Mouse (Mus musculus) spleen, postnatal 10 days (tissue): ENCODE measurements around the gene 4930519G04Rik.
A peak's percentile ranks its signal among the peaks of the same experiment; 100 is the strongest.
"Not testable (repeated sequence)": the region's sequence is repeated elsewhere in the genome, so short reads cannot be mapped to it uniquely, and the experiment has no call there.

Experiments used
- DNase-seq, 2 experiments: peaks; one replicate each; pipeline ENCODE4 v3.0.0; 2021 to 2022; ENCODE audit warnings: low spot score in 2 of 2

4930519G04Rik gene

DNA sequence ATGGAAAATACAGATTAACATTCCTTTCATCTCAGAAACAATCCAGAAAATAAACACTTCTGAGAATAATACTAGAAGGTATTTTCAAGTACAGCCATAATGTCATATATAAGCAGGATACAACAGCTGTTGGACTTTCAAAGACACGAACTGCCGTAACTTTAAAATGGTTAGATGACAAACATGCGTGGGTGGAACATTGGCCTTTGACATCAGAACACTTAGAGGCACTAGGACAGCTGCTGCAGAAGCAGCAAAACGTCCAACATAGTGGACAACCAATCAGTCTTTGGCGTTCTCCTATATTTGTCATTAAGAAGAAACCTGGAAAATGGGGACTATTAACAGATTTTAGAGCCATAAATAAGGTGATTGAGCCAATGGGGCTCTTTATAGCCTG lies 13.0 kb upstream of the 4930519G04Rik start:
- DNase-seq, result not testable (repeated sequence)

DNA sequence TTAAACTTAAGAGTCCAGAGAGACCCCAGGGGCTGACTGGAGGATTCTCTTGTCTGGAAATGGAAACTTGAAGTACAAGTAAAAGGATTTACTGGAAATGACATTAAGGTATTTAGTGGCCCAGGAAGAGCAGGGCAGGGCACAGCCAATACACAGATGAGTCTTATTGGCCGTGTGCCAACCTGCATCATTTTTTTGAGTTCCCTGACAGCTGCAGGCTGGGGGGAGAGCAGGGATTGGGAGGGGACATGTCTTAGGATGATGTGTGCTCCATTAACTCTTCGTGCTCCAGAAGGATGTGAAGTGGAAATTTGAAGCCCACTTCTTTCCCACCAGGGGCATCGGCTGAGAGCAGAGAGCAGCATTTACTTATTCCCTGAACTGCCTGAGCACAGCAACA lies 11.3 kb upstream of the 4930519G04Rik start:
- DNase-seq, result not testable (repeated sequence)

DNA sequence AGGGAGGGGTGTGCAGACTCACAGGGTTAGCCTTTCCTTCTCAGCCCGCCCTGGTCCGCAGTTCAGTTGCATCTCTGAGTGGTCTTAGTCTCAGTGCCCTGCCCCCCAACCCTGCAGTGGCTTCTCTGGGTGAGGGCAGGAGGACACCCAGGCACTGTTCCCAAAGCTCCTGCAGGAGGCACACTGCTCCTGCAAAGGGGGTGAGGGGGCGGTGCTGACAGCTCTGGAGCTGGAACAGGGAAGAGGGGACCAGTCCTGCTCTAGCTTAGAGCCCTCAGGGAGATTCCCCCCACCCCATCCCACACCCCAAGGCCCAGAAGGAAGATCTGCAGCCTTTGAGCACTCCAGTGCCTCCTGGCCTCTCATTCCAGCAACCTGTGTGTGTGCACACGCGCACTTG lies 10.8 kb upstream of the 4930519G04Rik start:
- no peak for DNase-seq

DNA sequence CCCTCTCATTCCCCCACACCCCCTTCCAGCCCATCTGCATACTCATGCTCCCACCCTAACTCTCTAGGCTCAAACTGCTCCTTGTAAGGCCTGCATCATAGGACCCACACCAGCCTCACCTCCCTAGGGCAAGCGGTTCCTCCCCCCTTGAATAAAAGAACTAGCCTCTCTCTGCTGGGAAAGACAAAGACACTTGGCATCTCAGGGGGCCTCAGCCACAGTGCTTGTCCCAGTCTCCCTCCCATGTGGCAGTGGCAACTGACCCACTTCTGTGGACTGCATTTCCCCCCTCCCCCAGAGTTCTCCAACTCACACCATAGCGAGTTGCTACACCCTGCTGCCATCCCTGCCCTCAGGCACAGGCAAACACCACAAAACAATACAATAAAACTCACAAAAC lies 9.1 kb upstream of the 4930519G04Rik start:
- DNase-seq, result not testable (repeated sequence)

DNA sequence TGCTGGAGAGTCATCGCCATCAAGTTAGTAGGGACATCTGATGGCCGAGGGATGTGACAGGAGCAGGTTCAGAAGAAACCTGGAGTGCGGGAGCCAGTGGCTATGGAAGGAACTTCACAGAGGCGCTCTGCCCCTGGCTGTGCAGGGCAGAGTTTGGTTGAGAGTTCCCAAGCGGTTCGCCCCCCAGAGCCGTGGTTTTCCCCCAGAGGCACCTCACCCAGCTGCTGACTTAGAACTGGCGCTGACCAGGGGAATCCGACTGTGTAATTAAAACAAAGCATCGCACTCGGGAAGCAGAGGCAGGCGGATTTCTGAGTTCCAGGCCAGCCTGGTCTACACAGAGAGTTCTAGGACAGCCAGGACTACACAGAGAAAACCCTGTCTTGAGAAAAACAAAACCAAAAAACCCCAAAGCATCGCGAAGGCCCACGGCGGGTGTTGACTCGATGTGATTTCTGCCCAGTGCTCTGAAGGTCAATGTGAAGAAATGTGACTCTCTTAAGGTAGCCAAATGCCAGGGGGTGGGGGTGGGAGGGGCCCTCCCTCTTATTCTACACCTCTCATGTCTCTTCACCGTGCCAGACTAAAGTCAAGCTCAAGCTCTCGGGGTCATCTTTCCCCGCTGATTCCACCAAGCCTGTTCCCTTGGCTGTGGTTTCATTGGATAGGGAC lies 1.8 kb upstream of the 4930519G04Rik start:
- DNase-seq, result no peak

DNA sequence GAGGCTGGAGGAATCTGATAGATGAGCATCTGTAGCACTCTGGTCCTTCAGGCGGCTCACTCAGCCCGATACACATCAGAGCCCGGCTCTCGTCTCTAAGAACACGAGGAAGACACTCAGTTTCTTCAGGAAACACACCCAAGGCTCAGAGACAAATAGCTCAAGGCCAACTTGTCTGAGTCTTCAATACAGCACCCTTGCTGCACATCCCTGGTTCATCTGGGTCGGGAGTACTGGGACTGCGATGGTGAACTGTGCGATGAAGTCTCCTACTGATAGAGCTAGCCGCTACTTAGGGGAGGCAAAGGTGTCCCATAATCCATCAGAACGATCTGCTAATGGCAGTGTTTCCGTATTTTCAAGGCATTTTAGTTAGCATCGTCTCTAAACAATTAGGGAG lies 5.1 kb downstream of the 4930519G04Rik start, which contains the start of gene Gm9936:
Gm9936 (minus strand) TSS at position 101 of the 400 bp plus-strand sequence.
- DNase-seq, result no peak

DNA sequence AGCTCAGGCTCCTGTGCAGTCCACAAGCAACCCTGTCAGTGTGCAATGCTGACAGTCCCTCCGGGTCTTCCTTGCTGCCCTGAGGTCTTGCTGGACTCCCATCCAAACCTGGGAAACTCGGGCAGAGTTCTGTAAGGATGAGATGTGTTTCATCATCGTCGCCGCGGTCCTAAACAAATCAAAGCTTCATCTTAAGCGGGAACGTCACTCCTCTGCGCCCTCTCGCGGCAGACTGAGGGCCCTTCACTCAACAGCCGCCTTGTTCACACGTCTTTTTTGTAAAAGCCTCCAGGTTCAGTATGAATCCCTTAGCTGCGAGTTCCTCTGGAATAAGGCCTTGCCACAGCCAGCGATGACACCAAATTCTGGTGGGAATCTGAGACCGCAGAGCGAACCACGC lies 5.8 kb downstream of the 4930519G04Rik start:
- peak; percentile 28 to 78 for DNase-seq

DNA sequence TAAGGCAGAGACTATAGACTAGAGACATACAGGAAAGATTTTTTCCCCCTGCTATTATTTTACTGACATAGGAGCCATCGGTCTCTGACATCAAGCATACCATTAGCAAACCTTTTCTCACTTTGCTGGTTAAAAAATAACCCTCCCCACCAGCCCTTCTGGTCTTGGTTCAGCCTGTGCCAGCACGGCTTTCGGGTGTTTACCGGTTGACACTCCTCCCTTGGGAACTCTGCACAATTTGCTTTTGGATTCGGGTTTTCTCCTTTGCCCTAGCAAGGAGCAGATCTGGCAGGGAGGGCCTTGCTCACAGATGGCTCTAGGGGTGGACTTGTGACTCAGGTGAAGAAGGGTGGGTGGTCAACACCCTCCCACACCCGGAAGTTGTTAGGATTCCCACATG lies 8.3 kb downstream of the 4930519G04Rik start:
- DNase-seq, result no peak

DNA sequence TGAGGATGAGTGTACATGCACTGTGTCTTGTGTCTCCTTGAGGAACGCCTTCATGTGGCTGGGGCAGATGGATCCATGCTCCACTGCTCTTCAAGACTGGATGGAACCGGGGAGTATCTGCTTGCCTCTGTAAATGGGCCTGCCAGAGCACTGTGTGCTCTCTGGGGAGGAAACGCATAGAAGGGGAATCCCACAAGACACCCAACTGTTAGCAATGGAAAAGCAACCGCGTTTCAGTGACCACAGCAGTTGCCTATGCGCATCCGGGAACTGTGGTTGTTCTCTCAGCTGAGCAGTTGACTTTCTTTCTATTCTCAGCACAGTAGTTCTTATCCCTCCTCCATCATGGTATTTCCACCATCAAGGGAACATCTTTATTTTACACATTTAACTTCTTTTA lies 11.3 kb downstream of the 4930519G04Rik start:
- no peak for DNase-seq

DNA sequence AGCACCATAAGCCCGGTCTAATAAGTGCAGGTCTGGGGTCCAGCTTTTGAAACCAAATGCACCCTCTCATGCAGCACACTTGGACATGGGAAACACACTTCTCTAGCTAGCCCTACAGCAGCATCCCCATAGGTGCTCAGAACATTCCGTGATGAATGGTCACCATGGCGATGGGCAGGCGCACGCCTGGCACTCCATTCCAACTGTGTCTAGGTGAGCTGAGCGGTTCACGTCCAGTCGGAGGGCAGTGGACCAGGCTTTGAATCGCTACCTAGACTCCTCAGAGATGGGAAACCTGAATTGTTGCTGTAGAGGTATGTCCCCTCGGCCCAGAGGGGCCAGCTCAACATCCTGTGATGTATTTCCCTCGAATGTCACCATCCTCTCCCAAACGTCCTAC lies 11.8 kb downstream of the 4930519G04Rik start:
- DNase-seq, result no peak

DNA sequence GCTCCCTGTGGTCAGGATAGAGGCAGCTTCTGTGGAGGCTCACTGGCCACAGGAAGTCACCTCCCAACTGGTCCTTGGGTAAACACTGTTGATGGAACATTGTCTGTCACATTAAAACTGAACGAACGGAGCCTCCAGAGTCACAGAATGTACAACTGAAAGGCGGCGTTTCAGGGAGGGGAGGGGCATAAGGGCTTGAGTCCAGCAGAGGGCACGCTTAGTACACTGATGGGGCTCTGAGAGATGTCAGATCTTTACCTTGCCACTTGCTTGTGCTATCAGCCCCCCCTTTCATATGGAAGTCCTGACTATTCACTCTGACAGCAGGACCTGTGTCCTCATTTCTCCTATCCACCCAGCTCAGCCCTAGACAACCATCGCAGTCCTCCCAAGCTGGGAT lies 22.4 kb downstream of the 4930519G04Rik start:
- peak in 1 of 2 experiments; percentile 36 for DNase-seq

DNA sequence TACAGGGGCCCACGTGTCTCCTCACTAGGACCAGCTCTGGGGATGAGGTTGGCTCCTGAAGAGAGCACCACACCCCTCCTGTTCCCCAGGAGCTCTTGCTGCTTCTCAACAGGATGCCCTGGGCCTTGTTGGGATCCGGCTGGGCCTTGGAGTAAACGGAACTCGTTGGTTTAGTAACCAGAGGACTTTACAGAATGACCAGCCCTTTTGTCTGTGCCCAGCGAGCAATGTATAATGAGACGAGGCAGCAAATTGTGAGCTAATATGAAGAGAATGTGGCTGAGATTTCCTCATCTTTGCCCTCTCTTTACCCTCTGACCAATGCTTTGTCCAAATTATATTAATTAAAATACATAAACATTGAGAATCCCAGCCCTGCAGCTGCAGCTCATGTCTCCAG lies 22.9 kb downstream of the 4930519G04Rik start:
- no peak for DNase-seq

DNA sequence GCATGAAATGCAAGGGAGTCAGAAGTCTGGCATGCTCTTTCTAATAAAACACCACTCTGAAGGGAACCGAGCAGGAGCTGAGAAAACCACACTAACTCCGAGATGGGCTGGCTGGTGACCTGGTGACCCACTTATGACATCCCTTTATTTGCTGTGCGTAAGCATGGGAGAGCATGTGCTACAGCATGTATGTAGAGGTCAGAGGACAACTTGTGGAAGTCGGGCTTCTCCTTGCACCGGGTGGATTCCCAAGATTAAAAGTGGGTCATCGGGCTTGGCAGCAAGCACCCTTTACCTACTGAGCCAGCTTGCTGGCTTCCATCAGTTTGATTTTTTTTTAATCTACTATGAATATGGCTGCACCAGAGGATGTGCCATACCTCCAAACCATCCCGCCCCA lies 24.0 kb downstream of the 4930519G04Rik start:
- no peak for DNase-seq

DNA sequence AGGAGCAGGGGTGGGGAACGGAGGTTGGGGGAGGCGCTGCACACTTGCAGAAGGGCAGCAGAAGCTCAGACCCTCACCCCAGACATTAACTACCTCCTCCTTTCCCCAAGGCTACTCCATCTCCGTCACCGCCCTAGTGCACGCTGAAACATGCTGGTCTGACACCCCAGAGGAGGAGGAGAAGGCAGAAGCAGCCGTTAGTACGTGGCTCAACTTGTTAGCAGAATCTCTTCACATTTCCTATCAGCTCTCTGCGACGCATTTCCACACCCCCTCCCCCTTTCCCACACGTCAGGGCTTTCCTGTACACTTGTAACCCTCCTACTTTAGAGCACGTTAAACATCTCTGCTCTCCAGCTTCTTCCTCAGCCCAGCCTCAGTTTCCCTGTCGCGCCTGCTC lies 25.9 kb downstream of the 4930519G04Rik start:
- no peak for DNase-seq

DNA sequence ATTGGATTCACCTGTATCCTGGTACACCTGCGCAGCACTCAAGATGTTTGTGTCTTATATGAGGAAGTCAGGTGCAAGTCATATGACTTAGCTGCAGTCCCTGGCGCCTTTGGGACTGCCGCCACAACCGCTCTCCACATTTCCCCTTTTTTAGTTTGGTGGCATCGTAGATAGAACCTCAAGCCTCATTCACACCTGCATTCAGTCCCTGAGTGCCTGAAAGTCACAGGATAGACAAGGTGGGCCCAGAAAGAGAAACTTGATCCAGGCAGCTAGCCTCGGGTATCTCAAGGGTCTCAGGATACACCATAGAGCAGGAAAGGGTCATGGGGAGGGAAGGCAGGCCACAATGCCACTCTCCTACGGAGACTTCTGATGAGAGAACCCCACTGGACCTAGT lies 28.9 kb downstream of the 4930519G04Rik start:
- not testable (repeated sequence) for DNase-seq

DNA sequence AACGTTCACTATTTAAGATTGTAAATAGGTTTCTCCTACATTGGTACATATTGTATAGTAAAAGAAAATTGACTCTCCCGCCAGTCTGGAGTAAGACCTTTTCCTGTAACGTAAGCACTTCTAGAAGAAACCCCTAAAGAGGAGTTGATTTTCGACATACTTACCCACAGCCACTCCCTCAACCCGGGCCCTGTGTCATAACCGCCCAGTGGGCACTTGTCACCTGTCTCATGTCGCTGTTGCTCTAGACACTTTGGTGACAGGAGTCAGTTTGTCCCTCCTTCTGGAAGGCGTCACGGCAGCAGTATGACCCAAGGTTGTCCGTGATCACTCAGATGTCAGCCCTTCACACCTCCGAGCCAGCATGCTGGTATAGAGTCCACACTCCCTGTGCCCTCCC lies 29.6 kb downstream of the 4930519G04Rik start:
- no peak for DNase-seq

DNA sequence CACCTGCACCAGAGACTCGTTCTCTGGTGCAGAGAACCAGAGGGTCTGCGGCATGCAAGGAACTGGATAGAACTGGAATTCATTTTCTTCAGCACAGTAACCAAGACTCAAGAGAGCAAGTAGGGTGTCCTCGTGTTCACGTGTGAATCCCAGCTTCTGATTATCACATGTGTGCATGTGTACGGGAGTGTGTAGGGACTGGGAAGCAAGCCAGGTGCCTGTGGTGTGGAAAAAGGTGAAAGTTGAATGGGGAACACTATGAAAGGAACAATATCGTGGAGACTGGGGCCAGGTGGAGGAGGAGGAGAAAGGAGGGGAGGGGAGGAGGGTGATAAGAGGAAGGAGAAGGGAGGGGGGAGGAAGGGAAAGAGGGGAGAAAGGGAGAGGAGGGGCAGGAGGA lies 33.3 kb downstream of the 4930519G04Rik start:
- DNase-seq, result no peak

DNA sequence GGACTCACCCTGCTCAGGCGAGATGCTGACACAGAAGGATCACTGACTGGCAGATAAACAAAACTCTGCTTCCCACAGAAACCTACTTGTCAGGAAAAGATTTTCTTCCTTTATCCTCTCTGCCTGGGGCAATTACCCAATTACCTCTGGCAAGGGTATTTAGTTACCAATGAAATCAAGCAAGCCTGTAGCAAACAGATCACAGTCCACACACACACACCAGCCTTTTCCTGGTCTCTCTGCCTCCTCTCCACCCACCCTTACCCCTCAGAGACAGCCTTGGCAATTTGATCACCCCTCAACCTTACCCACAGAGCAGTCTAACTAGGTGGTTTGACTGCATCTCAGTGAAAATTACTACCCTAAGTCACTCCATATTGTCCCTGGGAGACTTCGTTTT lies 35.5 kb downstream of the 4930519G04Rik start:
- no peak for DNase-seq

DNA sequence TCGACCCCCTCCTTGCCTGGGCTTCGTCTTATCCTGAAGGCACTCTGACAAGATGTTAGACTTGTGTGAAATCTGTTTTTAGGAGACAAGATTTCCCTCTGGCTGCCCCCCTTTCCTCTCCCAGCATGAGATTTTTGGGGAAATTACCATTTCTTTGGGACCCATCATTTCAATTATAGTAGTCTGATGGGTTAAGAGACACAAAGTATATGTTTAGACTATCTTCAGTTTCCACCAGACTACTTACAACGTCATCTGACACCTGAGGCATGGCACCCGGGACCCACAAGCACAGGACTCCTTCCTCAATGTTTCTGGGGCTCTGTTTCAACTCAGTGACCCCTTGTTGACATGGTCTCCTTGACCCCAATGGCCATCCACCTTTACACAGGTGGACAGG lies 42.1 kb downstream of the 4930519G04Rik start:
- no peak for DNase-seq

DNA sequence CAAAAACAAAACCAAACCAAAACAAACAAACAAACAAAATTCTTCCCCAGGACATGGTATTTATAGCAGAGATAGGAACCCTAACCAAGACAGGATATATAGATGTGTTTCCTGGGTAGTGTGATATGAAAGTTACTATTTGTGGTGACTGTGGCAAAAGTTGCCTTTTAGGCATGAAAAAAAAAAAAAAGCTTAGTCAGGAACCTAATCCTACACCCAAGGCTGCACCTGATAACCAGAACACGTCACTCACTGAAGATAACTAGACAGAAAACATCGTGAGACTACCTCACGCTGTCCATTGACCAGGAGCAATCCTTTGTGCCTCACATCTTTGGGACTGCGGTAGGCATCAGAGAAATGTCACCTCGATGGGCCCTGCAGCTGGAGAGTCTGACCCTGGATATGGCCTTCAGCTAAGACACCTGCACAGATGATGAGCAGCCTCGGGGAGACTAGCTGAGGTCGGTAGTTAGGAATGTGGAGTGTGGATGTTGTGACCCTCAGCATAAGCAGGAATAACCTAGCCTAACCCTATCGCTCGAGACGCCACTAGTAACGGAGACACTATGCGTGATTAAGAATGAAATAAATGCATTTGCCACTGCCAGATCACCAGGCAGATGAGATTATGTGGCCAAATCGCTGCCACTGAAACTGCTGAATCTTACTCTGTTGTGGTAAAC lies 43.4 kb downstream of the 4930519G04Rik start, which contains the start of gene Oasl2:
Oasl2 (plus strand) TSS at position 249 of the 686 bp plus-strand sequence.
- no peak for DNase-seq

DNA sequence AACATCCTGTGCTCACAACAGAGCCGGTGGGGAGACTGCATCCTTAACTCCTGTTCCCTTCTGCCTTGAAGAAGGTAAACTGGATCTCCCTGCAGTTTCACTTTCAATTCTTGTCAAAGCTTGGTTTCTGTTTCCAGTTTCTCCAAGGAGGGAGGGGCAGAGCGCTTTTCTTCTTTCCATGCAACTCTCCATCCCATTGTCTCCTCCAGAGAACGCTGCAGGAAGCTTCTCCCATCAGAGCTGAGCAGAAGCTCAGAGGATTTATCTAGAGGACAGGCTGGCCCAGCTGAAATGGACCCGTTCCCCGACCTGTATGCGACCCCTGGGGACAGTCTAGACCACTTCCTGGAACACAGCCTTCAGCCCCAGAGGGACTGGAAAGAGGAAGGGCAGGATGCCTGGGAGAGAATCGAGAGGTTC lies 43.9 kb downstream of the 4930519G04Rik start:
- no peak for DNase-seq

DNA sequence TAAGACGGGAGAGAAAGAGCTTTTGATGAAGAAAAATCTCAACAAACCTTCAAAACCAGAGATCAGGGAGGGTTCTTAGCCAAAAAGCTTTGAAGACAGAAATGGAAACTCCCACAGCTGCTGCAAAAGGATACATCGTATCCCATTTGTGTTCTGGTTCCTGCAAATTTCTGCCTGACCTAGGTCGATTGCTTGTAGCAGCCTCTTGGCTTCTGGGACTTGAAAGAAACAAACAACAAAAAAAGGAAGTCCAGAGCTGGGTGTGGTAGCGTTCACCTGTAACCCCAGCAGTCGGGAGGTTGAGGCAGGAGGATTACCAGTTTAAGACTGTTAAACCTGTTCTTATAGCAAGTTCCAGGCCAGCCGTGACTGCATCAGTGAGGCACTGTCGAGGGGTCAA lies 45.4 kb downstream of the 4930519G04Rik start:
- no peak for DNase-seq

DNA sequence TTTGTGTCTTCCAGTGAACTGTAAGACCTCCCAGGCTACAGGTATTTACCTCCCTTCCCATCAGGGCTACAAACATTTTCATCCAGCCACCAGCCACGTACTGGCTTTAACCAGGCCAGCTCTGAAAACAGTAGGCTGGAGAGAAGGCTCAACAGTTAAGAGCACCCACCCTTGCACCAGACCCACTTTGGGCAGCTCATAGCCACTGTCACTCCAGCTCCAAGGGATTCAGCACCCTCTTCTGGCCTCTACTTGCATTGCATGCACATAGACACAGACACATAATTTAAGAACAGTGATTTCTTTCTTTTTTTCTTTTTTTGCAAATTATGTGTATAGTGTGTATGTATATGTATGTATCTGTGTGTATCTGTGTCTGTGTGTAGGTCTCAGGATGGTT lies 48.9 kb downstream of the 4930519G04Rik start:
- DNase-seq, result peak; percentile 23 to 69
